Mouse (Mus musculus) mouse embryonic stem cell (cell line): ENCODE measurements around the gene Cacna2d1.

Experiments used
- in situ Hi-C, 2 experiments: fragments of 300-500 bp; cut with MboI; formaldehyde crosslinking; loops; 1 replicate in 1 of 2; 3 replicates in 1 of 2; pipeline ENCODE4 v1.14.3; 2019 to 2020; ENCODE audit warnings: low sequenced_read_pairs in 2 of 2, low pct_unique_long_range_greater_than_20kb in 1 of 2, mixed read lengths in 1 of 2; ENCODE audit not compliant: unreplicated experiment in 1 of 2

The Cacna2d1 gene

GRCm38 (mm10) chr5:16314242-16314641 is 379.8 kb downstream of the Cacna2d1 start:
- in situ Hi-C loops: loop anchor here (25.0 kb wide), 2 partner anchors 548 to 573 kb away; no protein-coding TSS in a partner anchor

- in situ Hi-C loops: loop anchor here (25.0 kb wide), 2 partner anchors 546 to 571 kb away; no protein-coding TSS in a partner anchor
Measured at GRCm38 (mm10) chr5:16315983-16316390, 381.5 kb downstream of the Cacna2d1 start.

- in situ Hi-C loops: loop anchor here (25.0 kb wide), 2 partner anchors 545 to 570 kb away; no protein-coding TSS in a partner anchor
Measured at GRCm38 (mm10) chr5:16317680-16318242, 383.3 kb downstream of the Cacna2d1 start.

GRCm38 (mm10) chr5:16326610-16327009 is 392.1 kb downstream of the Cacna2d1 start:
- in situ Hi-C loops: no loop called here

GRCm38 (mm10) chr5:16345393-16345792 is 410.9 kb downstream of the Cacna2d1 start:
- in situ Hi-C loops: no loop called here

DNA sequence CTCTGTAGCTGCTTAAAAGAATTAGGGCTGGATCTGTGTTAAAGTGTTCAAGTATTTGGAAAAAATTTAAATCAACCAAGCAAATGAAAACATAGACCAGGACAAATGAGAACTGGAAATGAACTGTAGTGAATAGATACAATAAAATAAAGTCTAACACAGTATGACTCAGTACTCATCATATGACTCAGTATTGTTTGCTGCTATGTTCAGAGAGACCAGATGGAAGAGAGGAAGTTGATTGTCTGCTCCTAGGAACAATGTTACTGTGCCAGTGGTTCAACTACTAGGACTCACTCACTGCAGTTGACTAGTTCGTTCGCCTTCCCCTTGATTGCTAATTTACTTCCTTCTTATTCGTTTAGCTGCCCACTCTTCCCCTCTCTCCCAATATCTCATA is 421.3 kb downstream of the Cacna2d1 start:
- in situ Hi-C loops: no loop called here

DNA sequence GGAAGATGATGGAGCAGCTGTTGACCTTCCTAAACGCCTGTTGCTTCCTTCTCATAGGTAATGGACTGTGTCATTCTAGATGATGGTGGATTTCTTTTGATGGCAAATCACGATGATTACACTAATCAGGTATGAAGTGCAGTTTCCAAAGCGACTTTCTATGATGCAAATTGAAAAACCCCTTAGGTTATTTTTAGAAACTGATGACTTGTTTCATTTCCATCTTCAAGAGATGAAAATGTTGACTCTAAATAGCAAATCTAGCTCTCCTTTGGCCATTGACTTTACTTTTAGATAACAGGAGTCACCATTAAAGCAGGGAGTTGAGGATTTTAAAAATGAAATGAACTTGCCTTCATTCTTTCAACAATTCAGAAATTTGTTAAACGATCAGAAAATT is 423.2 kb downstream of the Cacna2d1 start:
- in situ Hi-C loops: no loop called here

DNA sequence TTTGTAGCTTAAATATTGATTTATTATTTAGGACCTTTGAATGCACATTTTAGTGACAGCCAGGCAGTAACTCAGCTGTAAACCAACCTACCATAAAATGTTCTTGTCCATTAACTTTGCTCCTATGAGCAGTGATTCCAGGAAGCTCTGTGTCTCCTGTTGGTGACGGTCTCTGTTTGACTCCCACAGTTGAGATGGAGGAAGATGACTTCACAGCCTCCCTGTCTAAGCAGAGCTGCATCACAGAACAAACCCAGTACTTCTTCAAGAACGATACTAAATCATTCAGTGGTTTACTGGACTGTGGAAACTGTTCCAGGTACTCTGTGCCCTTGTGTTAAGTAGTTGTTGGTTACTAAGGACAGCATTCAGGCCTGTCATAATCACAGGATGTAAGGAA is 427.6 kb downstream of the Cacna2d1 start:
- in situ Hi-C loops: no loop called here

- in situ Hi-C loops: no loop called here
Measured at GRCm38 (mm10) chr5:16363171-16363570, 428.7 kb downstream of the Cacna2d1 start.

DNA sequence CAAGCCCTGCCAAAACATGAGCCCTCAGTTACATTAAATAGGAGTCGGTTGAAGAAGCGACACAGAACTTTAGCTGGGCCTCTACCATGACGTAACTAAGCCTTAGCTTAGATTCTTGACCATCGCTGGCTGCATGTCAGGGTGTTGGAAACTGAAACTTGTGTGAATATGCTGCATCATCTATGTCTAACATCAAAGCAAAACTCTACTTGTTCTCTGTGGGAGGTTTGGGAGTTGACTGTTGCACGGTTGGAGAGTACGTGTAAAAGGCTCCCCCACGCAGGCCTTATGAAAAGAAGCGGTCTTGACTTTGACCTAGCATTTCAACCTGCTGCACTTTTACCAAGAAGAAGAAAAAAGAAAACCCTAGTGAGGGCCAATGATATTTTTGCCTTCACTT is 436.2 kb downstream of the Cacna2d1 start:
- in situ Hi-C loops: no loop called here

- in situ Hi-C loops: no loop called here
Measured at GRCm38 (mm10) chr5:16373966-16374365, 439.5 kb downstream of the Cacna2d1 start.

DNA sequence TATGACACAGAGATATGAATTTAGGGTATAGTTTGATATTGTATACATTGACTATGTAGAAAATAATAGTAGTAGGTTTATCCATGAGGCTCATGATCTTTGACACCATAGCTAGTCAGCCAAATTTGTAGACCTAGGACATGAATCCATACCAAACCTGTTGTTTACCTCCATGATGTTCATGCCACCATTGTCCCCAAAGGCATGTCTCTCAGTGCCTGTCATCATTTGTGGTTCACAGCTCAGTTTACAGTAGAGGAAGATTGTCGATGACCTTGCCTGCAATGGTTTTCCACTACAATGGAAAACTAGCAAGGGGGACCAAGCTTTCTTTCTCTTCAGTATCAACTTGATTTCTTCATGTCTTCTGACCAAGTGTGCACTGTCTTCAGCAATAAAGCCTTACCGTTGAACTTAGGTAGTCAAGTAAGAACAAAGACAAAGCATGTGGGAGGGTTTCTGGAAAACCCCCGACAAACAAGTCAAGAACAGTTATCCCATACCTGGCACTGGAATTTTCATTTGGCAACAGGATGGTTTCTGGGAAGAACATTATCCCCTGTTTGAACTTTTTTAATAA is 441.9 kb downstream of the Cacna2d1 start:
- in situ Hi-C loops: no loop called here

DNA sequence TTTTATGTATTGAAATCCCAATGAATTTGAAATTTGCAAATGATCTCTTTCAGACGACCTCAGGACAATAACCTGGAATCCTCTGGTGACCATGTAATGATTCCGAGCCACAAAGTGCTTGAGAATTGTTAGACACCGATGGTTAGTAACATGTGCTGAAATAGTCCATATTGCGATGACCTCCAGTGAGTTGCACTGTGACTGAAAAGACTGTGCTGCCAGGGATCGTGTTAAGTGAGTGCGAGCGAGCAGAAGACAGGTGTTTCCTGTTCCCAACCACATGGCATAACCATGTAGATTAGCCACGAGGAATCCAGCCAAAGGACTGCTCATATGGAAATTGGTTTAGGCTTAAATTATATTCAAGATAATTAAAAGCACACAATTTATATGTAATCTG is 475.5 kb downstream of the Cacna2d1 start:
- in situ Hi-C loops: no loop called here

DNA sequence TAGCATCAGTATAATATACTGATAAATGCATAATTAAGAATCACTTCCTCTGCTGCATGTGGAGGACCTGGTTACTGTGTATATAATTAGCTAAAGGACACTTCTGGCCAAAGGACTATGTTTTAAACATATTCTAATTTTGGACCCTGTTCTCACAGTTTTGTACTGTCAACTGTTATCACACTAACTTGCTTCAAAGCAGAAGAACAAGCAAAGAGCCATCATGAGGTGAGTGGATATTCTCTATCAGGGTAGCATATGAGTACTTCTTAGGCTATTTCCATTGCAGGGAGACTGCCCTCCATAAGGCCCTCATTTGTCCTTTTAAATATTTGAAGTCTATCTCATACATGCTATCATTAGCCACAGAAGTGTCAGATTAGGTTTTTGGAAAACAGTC is 480.2 kb downstream of the Cacna2d1 start:
- in situ Hi-C loops: no loop called here

DNA sequence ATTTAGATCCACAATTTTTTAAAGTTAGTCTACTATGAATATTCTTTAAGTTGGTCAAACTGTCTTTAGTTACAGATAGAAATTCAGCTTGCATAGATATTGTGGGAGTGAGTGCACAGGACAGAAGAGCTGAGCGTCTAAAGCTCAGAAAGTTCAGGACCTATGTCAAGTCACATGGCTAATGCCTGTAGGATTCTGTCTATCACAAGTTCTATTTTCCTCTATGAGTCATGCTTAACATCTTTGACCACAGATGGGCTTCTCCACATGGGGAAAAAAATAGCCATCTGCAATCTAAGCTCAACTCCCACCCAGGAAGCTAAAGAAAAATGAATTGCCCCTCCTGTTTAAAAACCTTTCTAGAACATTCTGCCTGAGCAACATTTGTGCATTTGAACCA is 483.5 kb downstream of the Cacna2d1 start:
- in situ Hi-C loops: no loop called here

DNA sequence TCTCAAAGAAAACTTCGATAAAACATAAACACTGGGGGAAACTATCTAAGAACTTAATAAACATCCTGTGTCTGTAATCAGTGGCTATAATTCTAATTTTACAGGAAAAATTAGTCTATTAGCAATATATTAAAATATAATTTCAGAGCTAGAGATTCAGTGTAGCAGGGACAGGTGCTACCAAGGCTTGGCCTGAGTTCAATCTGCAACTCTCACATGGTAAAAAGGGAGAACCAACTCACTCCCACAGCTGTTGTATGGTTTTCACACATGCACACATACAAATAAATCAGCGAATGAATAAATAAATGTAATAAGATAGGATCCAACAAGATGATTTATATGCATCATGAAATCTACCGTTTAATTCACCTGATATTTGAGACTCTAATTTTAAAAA is 484.0 kb downstream of the Cacna2d1 start:
- in situ Hi-C loops: no loop called here
